Mouse (Mus musculus) kidney, adult 18-20 months (tissue): ENCODE results near the gene P2ry12.

ENCODE experiments used
- DNase-seq: peaks from one replicate; pipeline ENCODE4 v3.0.0; 2021

P2ry12 gene

DNA sequence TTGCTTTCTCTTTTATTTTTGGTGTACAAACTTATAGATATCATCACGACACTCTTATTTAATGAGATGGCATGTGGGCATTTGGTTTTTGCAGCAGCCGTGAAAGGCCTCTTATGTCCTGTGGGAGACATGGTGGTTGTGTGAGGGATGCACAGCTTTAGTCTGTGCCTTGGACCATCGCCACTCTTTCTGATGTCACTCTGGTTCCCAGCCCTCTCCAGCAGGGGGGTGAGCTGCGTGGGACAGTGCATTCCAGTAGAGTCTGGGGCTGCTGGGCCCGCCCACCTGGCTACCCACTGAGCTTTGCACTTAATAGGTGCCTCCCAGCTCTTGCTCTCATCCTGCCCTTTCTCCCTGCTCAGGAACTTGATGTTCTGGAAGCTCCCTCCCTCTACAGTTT is 81.5 kb downstream of the P2ry12 start:
- DNase-seq, result no peak

DNA sequence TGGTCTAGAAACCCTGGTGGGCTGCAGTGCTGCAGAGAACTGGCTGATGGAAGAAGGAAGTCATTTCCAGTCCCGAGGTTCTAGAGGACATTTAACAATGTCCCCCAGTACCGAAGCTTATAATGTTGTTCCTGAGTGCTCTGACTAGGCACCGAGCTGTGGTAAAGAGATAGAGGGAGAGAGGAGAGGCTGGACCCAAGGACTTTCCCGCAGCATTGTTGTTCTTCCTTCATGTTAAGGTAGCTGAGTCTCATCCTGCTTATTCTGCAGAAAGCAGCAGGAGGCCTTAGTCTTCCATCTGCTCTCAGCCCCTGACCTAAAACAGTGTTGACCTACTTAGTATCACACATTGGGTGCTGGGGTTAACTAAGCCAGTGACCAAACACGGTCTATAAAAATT is 85.8 kb downstream of the P2ry12 start:
- no peak for DNase-seq

DNA sequence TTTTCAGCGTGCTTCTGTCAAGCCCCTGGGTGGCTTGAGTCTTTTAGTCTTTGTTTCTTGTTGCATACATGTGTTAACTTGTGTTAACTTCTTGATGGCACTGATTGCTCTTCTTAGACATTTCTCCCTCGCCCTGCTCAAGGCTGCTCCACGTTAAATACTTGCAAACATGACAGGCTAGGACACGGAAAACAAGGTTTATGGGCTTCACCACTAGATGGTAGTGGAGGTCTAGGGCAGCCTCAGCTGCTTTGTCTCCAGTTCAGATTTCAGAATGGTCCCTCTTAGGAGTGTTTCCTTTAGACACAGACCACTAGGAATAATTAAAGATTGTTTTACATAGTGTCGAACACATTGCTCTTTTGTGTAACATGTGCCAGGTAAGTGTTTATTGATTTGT is 87.4 kb downstream of the P2ry12 start:
- DNase-seq, result no peak

DNA sequence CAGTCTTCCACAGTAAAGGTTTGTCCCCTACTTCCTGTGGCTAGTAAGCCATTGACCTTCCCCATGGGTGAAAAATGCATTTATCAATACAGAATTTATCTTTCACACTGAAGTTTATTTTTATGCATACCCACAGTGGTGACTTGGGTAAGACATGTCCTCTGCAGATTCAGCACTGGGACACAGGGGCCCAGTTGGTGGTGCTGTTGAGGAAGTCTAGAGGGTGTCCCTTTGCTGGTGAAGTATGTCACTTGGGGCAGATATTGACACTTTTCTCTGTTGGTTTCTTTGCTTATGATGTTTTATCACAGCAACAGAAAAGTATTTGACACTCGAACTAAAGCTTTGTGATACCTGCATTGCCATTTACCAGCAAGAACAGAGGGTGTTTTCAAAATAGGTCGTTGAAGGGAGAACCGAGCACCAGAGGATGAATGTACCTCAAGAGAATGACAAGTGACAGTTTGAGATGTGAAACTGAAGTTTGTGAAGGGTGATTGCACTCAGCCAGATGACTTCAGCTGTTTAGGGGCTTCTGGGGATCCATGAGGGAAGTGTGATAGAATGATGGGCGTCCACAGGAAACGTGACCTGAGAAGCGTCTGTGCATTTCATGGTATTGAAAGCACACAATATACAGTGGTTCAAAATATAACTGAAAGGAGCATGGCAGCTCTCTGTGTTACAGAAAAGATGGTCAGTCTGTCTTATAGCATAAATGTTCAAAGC is 88.1 kb downstream of the P2ry12 start:
- DNase-seq, result no peak

DNA sequence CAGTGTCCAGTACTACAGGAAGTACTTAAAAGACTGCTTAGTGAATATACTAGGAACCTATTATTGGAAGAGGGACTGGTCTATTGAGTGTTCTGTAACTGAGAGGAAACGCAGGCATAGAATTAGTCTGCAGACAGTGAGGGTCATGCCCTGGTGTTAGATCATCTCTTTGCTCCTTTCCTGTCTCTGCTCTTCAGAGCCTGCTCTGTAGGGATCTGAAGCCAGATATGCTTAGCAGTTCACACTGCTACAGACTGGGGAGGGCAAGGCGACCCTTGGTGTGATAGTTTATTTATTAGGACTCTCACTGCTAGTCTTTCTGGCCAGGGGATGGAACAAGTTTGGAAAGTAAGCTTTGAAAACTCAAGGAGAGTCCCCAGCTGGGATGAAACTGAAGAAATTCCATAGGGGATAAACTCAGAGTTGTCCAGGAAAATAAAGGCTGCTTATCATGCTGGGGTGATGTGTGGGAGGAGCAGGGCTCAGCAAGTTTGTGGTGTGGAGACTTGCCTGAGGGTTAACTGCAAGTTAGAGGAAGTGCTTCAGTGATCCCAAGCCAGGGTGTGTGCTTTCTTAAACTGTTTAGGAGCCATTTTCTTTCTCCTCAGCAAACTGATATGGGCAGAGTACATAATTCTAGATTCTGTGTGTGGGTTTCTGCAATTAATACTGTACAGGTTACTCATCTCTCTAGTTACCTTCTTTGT is 92.6 kb downstream of the P2ry12 start:
- DNase-seq, result no peak

DNA sequence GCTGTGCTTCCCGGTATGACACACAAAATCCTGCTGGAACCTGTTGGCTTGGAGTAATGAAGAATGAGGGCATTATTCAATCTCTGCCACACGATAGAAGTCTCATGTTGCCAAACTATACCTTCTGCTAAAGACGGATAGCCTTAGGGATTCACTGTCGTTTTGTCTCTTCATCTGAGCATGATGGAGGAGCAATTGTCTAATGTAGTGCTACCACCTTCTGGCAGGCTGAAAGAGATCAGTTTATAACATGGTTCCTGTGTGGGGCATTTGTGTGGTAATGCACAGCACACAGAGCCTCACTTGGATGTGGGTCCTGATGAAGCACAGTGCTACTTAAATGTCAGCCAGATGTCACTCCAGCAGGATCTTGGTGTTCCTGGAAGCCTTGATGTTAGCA is 93.5 kb downstream of the P2ry12 start:
- DNase-seq, result no peak

DNA sequence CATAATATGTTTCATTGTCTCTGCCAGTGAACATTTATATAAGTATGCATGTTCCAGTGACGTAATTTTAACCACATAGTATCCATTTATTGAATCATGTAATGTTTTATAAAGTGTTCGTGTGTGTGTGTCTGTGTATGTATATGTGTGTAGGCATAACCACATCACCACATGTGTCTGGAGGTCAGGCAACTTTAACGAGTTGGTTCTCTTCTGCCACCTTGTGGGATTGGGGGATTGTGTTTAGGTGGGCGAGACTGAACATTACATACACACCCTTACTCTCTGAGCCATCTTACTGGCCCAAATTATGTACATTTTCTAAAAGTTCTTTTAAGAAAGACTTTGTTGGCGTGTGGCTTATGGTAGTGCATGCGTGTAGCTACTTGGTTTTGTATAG is 94.2 kb downstream of the P2ry12 start:
- DNase-seq, result no peak

DNA sequence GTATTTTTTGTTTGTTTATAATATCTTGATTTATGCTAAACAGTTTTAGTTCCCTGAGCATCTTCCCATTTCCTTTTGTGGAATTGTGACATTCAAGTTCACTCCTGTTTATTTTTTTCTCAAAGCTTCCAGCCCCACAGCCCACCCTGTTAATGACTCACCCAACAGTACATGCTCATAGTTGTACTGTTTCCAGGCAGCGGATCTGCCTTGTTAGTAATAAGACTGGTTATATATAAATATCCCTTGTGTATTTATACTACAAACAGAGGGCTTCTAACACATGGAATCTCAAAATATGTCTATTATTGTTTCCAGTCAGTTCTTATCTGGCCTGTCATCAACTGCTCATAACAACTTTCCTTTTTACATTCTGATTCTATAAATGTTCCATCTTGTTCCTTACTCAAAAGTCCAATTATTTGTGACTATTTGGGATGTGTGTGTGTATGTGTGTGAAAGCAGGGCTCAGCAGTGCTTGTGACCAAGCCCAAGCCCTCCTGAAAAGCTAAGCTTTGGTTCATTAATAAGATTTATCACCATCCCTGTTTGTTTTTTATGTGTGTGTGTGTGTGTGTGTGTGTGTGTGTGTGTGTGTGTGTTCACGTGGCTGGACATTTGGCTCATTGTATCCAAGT is 95.1 kb downstream of the P2ry12 start:
- DNase-seq, result no peak
